Mouse (Mus musculus) liver, embryonic 11.5 days (tissue): ENCODE results near the gene Alox12. TPM values are rescaled to one million over a fixed set of nuclear protein-coding genes. Genes with fewer than 3 reads are reported as not detected.
A peak's percentile ranks its signal among the peaks of the same experiment; 100 is the strongest.

Experiments used
- ATAC-seq: fragments of 200-750 bp; cut with Nextera tagmentation; replicated peaks from 2 replicates; pipeline ENCODE4 v1.8.0; 2017; ENCODE audit warnings: moderate number of reproducible peaks, mild to moderate bottlenecking, moderate TSS enrichment, moderate library complexity; ENCODE audit not compliant: low FRiP score
- DNase-seq: peaks from one replicate; pipeline ENCODE4 v3.0.0-alpha.2; 2017; ENCODE audit warnings: low spot score
- H3K27ac ChIP-seq: fragments of 300-500 bp; sonication (generic); 2 replicates; pipeline ENCODE4 v1.5.1; 2014; ENCODE audit warnings: mild to moderate bottlenecking, low read depth, low read length, control low read depth
- H3K27me3 ChIP-seq: fragments of 300-500 bp; sonication (generic); replicated peaks from 2 replicates; pipeline ENCODE4 v1.6.1; 2014; ENCODE audit warnings: low read length, mixed read lengths; ENCODE audit not compliant: control insufficient read depth, insufficient read depth
- H3K36me3 ChIP-seq: fragments of 300-500 bp; sonication (generic); 2 replicates; pipeline ENCODE4 v1.6.1; 2014; ENCODE audit warnings: mild to moderate bottlenecking, low read length, moderate library complexity, mixed read lengths; ENCODE audit not compliant: control insufficient read depth, insufficient read depth
- H3K4me1 ChIP-seq: fragments of 300-500 bp; sonication (generic); replicated peaks from 2 replicates; pipeline ENCODE4 v1.6.1; 2014; ENCODE audit warnings: low read length, mixed read lengths; ENCODE audit not compliant: control insufficient read depth, insufficient read depth
- H3K4me2 ChIP-seq: fragments of 300-500 bp; sonication (generic); 2 replicates; pipeline ENCODE4 v1.6.1; 2014; ENCODE audit warnings: mild to moderate bottlenecking, control low read depth, moderate library complexity
- H3K4me3 ChIP-seq: fragments of 300-500 bp; sonication (generic); 2 replicates; pipeline ENCODE4 v1.5.1; 2014; ENCODE audit warnings: low read depth, low read length, control low read depth
- H3K9ac ChIP-seq: fragments of 300-500 bp; sonication (generic); 2 replicates; pipeline ENCODE4 v1.6.1; 2014; ENCODE audit warnings: low read depth, low read length, control low read depth
- H3K9me3 ChIP-seq: fragments of 300-500 bp; sonication (generic); 2 replicates; pipeline ENCODE4 v1.6.1; 2016; ENCODE audit warnings: low read length, inconsistent platforms, mixed read lengths; ENCODE audit not compliant: control insufficient read depth
- WGBS: fragments of 180-500 bp; shearing (Covaris S2); extraction: QIAGEN DNeasy Blood & Tissue Kit; methylation state at CpG from one replicate; pipeline ENCODE4 v1.1.7; 2014; 5-methylcytosine and 5-hydroxymethylcytosine counted together
- polyA plus RNA-seq: library from polyadenylated mRNA; unstranded; fragments of >200 nt; fragmentation: Nextera tagmentation; extraction: Ambion mirVana; gene quantifications from 2 replicates; pipeline ENCODE4 v1.2.1, GENCODE M21; 2014

Alox12 gene
- polyA plus RNA-seq, 1 experiment from 2014 or later: 22.5 TPM

- ATAC-seq (peak; percentile 91), DNase-seq (peak; percentile 99)
- Histone ChIP-seq H3K9ac (peak within 1 kb of the TSS; percentile 95), H3K9me3 (no peaks in the 10 kb centered on the region), H3K4me3 (peak within 1 kb of the TSS; percentile 97), H3K4me1 (peaks cover 34% of the 10 kb centered on the region), H3K4me2 (peak within 1 kb of the TSS; percentile 92), H3K27ac (peak within 1 kb of the TSS; percentile 97), H3K36me3 (peaks cover 7% of the 10 kb centered on the region; the same call in 1 of the 2 replicates), H3K27me3 (no peaks in the 10 kb centered on the region)
- WGBS: under 1% methylated on average over 68 of the region's 70 CpGs
Observed at GRCm38 (mm10) chr11:70237457-70238167, 17.5 kb downstream of the Alox12 start, which contains the start of gene 0610010K14Rik. 0610010K14Rik (minus strand) TSS chr11:70237914.

DNA sequence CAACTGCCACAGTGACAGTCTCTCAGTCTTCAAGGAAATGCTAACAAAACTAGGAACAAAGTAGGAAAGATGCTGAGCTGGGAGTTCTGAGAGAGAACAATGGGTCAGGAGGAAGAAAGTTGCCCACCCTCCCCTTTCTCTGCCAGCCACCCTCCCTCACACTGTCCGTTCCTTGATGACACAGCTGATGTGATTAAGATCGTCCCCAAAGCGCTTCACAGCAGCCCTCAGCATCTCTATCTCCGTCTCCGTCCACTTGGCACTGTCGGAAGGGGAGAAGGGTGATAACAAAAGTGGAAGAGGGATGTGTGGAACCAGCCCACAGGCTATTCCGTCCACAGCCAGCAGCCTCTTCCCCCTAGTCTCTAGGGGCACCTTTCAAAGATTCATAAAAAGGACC lies 18.4 kb downstream of the Alox12 start:
- Histone ChIP-seq H3K4me1 (peaks cover 34% of the 10 kb centered on the region), H3K27me3 (no peaks in the 10 kb centered on the region), H3K36me3 (peaks cover 7% of the 10 kb centered on the region; the same call in 1 of the 2 replicates), H3K4me3 (peak overlapping the region; percentile 97), H3K27ac (peak overlapping the region; percentile 97), H3K4me2 (peak overlapping the region; percentile 92), H3K9me3 (no peaks in the 10 kb centered on the region), H3K9ac (peak overlapping the region; percentile 95)
- WGBS: 19% methylated on average over 7 of the region's 7 CpGs
- DNase-seq (peak; percentile 35), ATAC-seq (no peak)

DNA sequence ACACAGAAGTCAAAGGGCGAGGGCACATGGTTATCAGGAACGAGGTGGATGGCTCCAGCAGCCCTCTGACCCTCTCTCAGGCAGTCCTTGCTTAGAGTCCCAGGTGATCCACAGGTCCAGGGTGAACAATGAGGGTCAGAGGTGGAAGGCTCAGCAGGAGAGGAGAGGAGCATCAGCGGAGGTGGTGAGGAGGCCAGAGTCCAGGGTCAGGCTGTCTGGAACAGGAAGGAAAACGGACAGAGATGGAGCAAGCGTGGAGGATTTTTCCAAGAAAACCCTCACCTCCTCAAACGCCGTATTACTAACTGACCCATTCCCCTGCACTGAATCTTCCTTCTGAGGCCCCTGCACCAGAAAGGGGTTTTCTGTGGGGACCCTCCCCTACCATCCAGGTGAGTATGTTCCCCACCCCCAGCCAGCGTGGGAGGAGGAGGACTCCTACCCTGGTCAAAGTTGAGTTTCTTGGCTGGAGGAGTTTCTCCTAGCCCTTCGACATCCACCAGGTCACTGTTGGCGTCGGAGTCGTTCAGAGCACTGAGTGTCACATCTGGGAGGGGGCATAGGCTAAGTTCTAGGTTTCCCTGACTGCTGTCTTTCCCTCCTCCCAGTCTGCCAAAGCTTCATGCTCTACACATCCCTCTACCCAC lies 19.8 kb downstream of the Alox12 start:
- DNase-seq: no peak
- Histone ChIP-seq H3K9me3 (no peaks in the 10 kb centered on the region), H3K36me3 (peaks cover 7% of the 10 kb centered on the region; the same call in 1 of the 2 replicates), H3K27me3 (peaks cover under 1% of the 10 kb centered on the region; the same call in 1 of the 2 replicates), H3K9ac (no peak overlapping the region), H3K4me2 (no peak overlapping the region), H3K4me3 (no peak overlapping the region), H3K27ac (peak overlapping the region; percentile 39; the same call in 1 of the 2 replicates), H3K4me1 (peaks cover 33% of the 10 kb centered on the region)
- no peak for ATAC-seq
- 85% methylated on average over 12 of the region's 12 CpGs for WGBS

GRCm38 (mm10) chr11:70234497-70234896 lies 20.7 kb downstream of the Alox12 start:
- no peak for ATAC-seq
- no peak for DNase-seq
- H3K4me2 ChIP-seq: no peak overlapping the region
- H3K27ac ChIP-seq: no peak overlapping the region; the same call in 1 of the 2 replicates
- 52% methylated on average over 8 of the region's 8 CpGs for WGBS
- H3K36me3 ChIP-seq: peaks cover 7% of the 10 kb centered on the region; the same call in 1 of the 2 replicates
- no peak overlapping the region for H3K4me3 ChIP-seq
- peaks cover 37% of the 10 kb centered on the region for H3K4me1 ChIP-seq
- no peaks in the 10 kb centered on the region for H3K9me3 ChIP-seq
- peaks cover 9% of the 10 kb centered on the region for H3K27me3 ChIP-seq
- H3K9ac ChIP-seq: no peak overlapping the region

GRCm38 (mm10) chr11:70234037-70234436 lies 21.1 kb downstream of the Alox12 start:
- H3K9me3 ChIP-seq: no peaks in the 10 kb centered on the region
- H3K9ac ChIP-seq: no peak overlapping the region
- H3K4me2 ChIP-seq: no peak overlapping the region
- 61% methylated on average over 5 of the region's 5 CpGs for WGBS
- H3K4me1 ChIP-seq: peaks cover 41% of the 10 kb centered on the region
- no peak overlapping the region for H3K27ac ChIP-seq
- ATAC-seq: no peak
- DNase-seq: no peak
- peaks cover 7% of the 10 kb centered on the region; the same call in 1 of the 2 replicates for H3K36me3 ChIP-seq
- no peak overlapping the region for H3K4me3 ChIP-seq
- peaks cover 13% of the 10 kb centered on the region for H3K27me3 ChIP-seq

GRCm38 (mm10) chr11:70233016-70233415 lies 22.1 kb downstream of the Alox12 start:
- Histone ChIP-seq H3K9me3 (no peaks in the 10 kb centered on the region), H3K4me3 (no peak overlapping the region), H3K27ac (no peak overlapping the region), H3K27me3 (peaks cover 24% of the 10 kb centered on the region), H3K9ac (no peak overlapping the region), H3K4me1 (peaks cover 43% of the 10 kb centered on the region), H3K4me2 (peak overlapping the region; percentile 60), H3K36me3 (peaks cover 7% of the 10 kb centered on the region; the same call in 1 of the 2 replicates)
- ATAC-seq (no peak), DNase-seq (no peak)
- 56% methylated on average over 8 of the region's 8 CpGs for WGBS

- Histone ChIP-seq H3K9me3 (no peaks in the 10 kb centered on the region), H3K4me2 (peak overlapping the region; percentile 60), H3K27me3 (peaks cover 28% of the 10 kb centered on the region), H3K36me3 (peaks cover 7% of the 10 kb centered on the region; the same call in 1 of the 2 replicates), H3K4me1 (peaks cover 43% of the 10 kb centered on the region), H3K4me3 (peak overlapping the region; percentile 35), H3K9ac (peak overlapping the region; percentile 56; the same call in 1 of the 2 replicates), H3K27ac (no peak overlapping the region)
- 18% methylated on average over 10 of the region's 10 CpGs for WGBS
- no peak for ATAC-seq
- DNase-seq: peak; percentile 58
Observed at GRCm38 (mm10) chr11:70232546-70232945, 22.6 kb downstream of the Alox12 start.

DNA sequence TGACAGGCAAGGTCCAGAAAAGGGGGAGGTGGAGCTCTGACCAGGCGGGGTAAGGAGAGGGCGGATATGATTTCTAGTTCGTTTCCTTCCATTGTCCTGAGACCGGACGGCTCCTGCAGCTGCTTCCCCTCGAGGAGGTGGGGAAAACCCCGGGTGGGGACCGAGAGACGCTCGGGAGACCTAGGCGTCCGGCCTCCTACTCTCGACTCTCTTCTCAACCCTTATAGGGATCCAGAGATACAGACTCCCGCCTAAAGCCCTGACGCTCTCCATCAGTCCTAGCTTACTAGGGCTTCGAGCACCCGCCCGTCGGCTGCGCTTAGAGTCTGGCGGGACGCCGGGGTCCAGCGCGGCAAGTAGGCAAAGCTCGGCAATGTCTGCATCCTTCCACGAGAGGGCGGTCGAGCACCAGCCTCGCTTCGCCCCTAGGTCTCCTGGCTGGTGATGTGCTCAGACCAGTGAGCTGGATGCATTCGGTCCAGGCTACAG lies 24.9 kb downstream of the Alox12 start:
- peak overlapping the region; percentile 25; the same call in 1 of the 2 replicates for H3K9ac ChIP-seq
- H3K4me1 ChIP-seq: peaks cover 38% of the 10 kb centered on the region
- WGBS: 1% methylated on average over 32 of the region's 32 CpGs
- 0 out of 2 replicates have a peak overlapping the region, but pooled peaks have one; percentile 16 for H3K27ac ChIP-seq
- peak; percentile 82 for DNase-seq
- H3K27me3 ChIP-seq: peaks cover 41% of the 10 kb centered on the region
- peaks cover 2% of the 10 kb centered on the region; the same call in 1 of the 2 replicates for H3K36me3 ChIP-seq
- ATAC-seq: peak; percentile 64
- H3K4me3 ChIP-seq: peak overlapping the region; percentile 37
- H3K9me3 ChIP-seq: no peaks in the 10 kb centered on the region
- H3K4me2 ChIP-seq: peak overlapping the region; percentile 66
